Mouse (Mus musculus) neutrophil, adult 5-6 weeks (primary cell): Measurements from ENCODE around the gene Nln. TPM values are rescaled to one million over a fixed set of nuclear protein-coding genes. Genes with fewer than 3 reads are reported as not detected.

Experiments used
- ATAC-seq: fragments of 151-379, 151-347 bp; 2 replicates; pipeline ENCODE4 v1.8.0; 2017; ENCODE audit warnings: mild to moderate bottlenecking, moderate TSS enrichment; ENCODE audit not compliant: insufficient number of reproducible peaks, poor library complexity, low FRiP score, severe bottlenecking; ENCODE audit errors: extremely low read depth
- total RNA-seq: library from RNA; stranded (forward); fragments of 200-1000 nt; gene quantifications from 2 replicates; pipeline ENCODE4 v1.2.3, GENCODE M21; 2017

The Nln gene
- 18.5 and 26.8 TPM in 2 replicates for total RNA-seq

DNA sequence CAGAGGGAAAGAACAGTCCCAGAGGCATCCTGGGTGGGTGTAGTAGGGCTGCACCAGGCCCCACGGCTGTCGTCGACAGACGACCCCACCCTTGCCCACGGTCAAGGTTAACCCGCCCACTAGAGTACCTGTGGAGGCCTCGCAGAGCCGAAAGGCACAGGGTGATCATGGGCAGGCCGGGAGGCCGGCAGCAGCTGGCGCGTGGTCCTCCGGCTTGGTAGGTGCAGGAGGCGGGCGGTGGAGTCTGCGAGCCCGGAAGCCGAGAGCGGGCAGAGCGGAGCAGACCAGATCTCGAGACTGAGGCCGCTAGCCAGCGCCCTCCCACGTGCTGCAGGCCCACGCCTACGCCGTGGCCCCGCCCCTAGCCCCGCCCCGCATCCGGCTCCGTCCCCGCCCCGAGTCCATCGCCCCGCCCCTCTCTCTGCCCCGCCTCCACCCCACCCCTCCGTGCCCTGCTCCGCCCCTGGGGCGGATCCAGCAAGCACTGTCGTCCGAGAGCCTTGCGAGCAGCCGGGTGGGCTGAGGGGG, at the start of gene Nln, which contains the start of gene Sgtb:
Nln (minus strand) TSS at position 327 of the 528 bp plus-strand sequence.
Sgtb (plus strand) TSS at position 454 of the 528 bp plus-strand sequence.
- ATAC-seq = peak; percentile 87

GRCm38 (mm10) chr13:104155686-104156085, 46.3 kb upstream of the Nln start:
- ATAC-seq = no peak

GRCm38 (mm10) chr13:104155106-104155505, 45.7 kb upstream of the Nln start:
- no peak for ATAC-seq

GRCm38 (mm10) chr13:104154180-104154579, 44.8 kb upstream of the Nln start:
- ATAC-seq = no peak

DNA sequence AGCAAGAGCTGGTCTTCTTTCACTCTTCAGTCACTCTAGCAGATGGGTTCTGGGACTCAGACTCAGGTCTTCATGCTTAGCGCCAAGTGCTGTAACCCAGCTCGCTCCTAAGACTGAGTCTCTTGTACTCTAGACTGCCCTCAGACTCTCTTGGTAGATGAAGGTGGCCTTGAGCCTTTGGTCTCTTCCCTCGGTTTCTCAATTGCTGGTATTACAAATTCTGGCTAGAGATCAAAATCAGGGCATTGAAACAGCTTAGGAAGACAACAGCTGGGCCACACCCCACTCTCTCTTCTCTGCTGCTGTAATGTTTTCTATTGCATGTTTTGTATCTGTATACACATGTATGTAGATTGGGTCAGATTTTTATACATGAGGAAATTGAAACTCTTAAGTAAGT, 36.2 kb upstream of the Nln start:
- ATAC-seq = no peak

DNA sequence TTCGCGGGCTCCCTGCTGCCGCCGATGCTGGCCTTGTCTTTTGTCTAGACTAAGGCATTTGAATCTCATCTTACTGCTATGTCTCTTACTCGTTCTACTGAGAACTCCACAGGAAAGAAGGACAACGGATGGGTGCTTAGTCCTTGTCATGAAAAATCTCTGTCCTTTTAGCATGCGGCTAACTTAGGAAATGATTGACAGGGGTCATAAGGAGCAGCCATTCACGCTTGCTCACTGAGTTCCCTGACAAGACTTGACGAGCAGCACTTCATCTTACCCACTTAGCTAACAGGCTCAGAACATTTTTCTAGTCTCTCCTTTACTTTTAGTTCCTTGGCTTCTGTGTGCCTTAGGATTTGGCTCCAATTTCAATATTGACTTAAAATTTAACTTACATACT, 35.5 kb upstream of the Nln start:
- ATAC-seq = no peak

DNA sequence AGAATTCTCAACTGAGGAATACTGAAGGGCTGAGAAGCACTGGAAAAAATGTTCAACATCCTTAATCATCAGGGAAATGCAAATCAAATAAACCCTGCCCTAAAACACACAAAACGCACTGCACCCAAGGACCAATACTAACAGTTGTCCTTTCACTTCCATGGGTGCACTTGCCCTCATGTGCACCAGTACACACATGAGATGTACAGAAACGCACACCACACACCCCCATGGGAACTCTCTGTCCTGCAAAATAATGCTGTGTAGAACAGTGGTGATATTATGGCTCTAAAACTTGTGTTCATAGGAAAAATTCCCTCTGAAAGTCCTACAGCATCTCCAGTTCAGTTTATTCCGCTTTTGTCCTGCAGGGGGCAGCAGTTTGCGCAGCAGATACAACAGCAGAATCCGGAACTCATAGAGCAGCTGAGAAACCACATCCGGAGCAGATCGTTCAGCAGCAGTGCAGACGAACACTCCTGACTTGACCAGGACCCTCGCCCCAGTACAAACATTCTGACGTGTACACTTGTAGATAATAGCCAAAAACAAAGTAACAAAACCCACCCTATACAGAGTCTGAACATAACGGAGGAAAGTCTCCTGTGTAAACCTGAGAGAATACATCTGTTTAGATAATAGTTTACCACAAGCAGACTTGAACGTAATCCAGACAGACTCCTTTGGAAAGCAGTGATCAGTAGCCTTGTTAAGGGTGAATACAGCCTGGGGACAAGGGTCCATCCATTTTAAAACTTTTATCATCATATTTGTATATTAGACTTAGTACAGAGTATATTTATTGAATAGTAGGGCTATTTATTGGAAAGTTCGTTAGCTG, 30.2 kb upstream of the Nln start:
- peak; percentile 99 for ATAC-seq

- ATAC-seq = no peak
Observed at GRCm38 (mm10) chr13:104134510-104135085, 25.2 kb upstream of the Nln start.

DNA sequence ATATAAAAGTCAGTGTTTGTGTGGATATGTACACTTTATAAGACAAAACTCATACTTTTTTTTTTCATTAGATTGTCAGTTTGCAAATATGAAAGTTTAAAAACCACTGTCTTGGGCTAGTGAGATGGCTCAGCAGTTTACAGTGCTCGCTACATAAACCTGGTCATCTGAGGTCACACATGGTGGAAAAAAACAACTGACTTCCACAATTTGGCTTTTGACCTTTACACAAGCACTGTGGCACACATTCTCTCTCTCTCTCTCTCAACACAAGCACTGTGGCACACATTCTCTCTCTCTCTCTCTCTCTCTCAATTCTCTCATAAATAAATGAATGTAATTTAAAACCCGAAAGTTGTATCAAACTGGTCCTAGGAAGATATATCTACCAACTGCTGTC, 23.1 kb upstream of the Nln start:
- ATAC-seq = no peak

DNA sequence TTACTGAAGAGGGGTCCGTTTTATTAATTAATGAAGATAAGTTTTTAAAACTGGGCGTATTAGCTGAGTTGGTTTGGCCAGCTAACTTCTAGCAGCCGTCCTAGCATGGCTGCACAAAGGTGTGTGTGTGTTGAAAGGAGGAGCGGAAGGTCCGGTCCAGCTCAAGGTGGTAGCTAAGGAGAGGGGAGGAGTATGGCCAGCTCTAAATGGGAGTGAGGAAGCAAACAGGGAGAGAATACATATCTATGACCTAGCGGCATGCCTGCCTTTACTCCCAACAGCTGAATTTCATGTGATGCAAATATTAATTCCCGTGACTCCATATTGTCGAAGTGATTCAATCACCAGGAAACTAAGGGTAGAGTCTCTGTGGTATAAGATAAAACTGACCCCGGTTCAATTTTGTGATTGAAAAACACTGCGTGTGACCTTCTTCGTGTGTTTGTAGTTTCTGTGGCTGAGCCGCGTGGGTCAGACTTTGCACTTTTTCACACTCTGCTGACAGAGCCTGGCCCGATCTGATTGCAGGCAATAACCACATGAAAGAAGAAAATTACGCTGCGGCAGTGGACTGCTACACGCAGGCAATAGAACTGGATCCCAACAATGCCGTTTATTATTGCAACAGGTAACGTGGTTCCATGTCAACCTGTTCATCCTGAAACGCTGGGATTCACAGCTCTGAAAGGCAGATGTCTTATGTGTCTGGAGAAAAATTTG, 14.4 kb upstream of the Nln start:
- no peak for ATAC-seq

DNA sequence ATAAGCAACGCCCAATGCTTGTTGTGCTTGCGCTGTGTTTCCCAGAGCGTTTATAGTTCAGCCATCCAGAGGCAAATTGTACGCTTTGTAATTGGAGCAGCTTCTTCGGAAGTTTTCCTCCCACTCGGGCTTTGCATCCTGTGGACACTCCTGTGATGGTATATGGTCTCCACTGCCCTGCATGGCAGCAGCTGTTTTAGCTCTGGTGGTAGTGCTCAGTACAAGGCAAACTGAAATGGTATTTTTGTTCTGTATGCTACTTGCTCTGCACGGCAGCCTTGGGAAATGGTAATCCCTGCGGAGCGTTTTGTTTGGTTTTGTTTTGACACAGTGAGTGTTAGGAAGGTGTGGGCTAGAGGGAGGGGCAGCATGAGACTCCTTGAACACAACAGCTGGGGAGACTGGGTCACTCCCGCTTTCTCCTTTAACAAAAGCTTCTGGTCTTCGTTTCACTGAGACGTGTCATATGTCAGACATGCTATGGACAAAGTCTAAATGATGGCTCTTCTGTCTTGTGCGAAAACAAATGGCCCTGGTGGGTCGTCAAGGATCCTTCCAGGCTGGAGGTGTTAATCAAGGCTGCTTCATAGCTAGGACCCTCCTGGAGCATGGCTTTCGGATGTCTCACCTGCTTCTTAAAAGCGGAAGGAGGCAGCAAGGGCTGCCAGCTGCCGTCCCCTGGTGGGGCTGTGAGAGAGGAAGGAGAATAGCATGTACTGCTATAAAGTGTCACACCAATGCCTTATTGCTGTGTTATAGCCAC, 12.8 kb upstream of the Nln start:
- ATAC-seq = no peak

- ATAC-seq = no peak
Observed at GRCm38 (mm10) chr13:104114827-104115226, 5.4 kb upstream of the Nln start.

- no peak for ATAC-seq
Observed at GRCm38 (mm10) chr13:104113782-104114181, 4.4 kb upstream of the Nln start.

GRCm38 (mm10) chr13:104112266-104112900, 3.0 kb upstream of the Nln start:
- ATAC-seq = no peak

DNA sequence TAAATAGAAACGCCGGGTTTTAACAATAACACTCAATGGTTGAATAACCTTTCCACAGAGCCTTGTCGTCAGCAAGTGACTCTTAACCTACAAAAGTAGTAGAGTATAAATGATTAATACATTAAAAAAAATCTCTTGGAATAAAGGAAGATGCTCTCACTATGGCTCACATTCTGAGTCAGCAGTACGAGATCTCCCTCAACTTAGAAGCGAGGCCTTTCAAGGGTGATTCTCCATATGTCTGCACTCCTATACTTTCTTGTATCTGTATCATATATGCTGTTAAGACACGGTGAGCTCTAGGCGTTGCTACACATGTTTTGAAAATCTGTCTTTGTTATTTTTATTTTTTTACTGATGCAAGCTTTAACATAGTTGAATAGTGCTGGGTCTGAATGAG, 1.1 kb upstream of the Nln start:
- ATAC-seq = no peak

GRCm38 (mm10) chr13:104109816-104110521, 555 bp upstream of the Nln start:
- no peak for ATAC-seq

GRCm38 (mm10) chr13:104108651-104109287, 645 bp downstream of the Nln start:
- peak; percentile 5; the same call in 1 of the 2 replicates for ATAC-seq
